Mouse (Mus musculus): ENCODE measurements around the gene Birc3. TPM values are rescaled to one million over a fixed set of nuclear protein-coding genes. Genes with fewer than 3 reads are reported as not detected.
A peak's percentile ranks its signal among the peaks of the same experiment; 100 is the strongest.
"Not testable (repeated sequence)": the region's sequence is repeated elsewhere in the genome, so short reads cannot be mapped to it uniquely, and the experiment has no call there.

The Birc3 gene
- total RNA-seq, 2 experiments from 2014 or later, result 7.0 to 8.8 TPM

GRCm38 (mm10) chr9:7866981-7867380, 6.0 kb downstream of the Birc3 start:
- DNase-seq, result not testable (repeated sequence)

GRCm38 (mm10) chr9:7860976-7861375, 12.0 kb downstream of the Birc3 start:
- DNase-seq, result no peak

- DNase-seq, result no peak
Measured at GRCm38 (mm10) chr9:7855912-7856311, 17.1 kb downstream of the Birc3 start.

- DNase-seq, result peak; percentile 43
Measured at GRCm38 (mm10) chr9:7855374-7855773, 17.6 kb downstream of the Birc3 start.

GRCm38 (mm10) chr9:7854196-7854595, 18.8 kb downstream of the Birc3 start:
- not testable (repeated sequence) for DNase-seq

GRCm38 (mm10) chr9:7852346-7853230, 20.4 kb downstream of the Birc3 start:
- DNase-seq, result no peak

- DNase-seq, result no peak
Measured at GRCm38 (mm10) chr9:7851841-7852240, 21.1 kb downstream of the Birc3 start.

GRCm38 (mm10) chr9:7848191-7848590, 24.8 kb downstream of the Birc3 start:
- no peak for DNase-seq

- no peak for DNase-seq
Measured at GRCm38 (mm10) chr9:7846667-7847199, 26.3 kb downstream of the Birc3 start.

GRCm38 (mm10) chr9:7845216-7845895, 27.6 kb downstream of the Birc3 start:
- DNase-seq, result no peak

- DNase-seq, result no peak
Measured at GRCm38 (mm10) chr9:7841221-7841620, 31.8 kb downstream of the Birc3 start.

- DNase-seq, result no peak
Measured at GRCm38 (mm10) chr9:7837806-7838440, 35.1 kb downstream of the Birc3 start.

GRCm38 (mm10) chr9:7836905-7837805, 35.8 kb downstream of the Birc3 start, which contains the start of gene Birc2:
TSS of gene Birc2 (minus strand) at chr9:7837064.
- DNase-seq, result peak; percentile 96

GRCm38 (mm10) chr9:7836331-7836730, 36.7 kb downstream of the Birc3 start:
- DNase-seq, result peak; percentile 45

GRCm38 (mm10) chr9:7835302-7835701, 37.7 kb downstream of the Birc3 start:
- DNase-seq, result no peak

GRCm38 (mm10) chr9:7833421-7833820, 39.6 kb downstream of the Birc3 start:
- DNase-seq, result no peak

GRCm38 (mm10) chr9:7829531-7830528, 43.2 kb downstream of the Birc3 start:
- DNase-seq, result peak; percentile 16

- DNase-seq, result no peak
Measured at GRCm38 (mm10) chr9:7828706-7829105, 44.3 kb downstream of the Birc3 start.

GRCm38 (mm10) chr9:7824916-7825315, 48.1 kb downstream of the Birc3 start:
- no peak for DNase-seq

GRCm38 (mm10) chr9:7822758-7823157, 50.2 kb downstream of the Birc3 start:
- no peak for DNase-seq

All from heart, postnatal 4 days (tissue).